Mouse (Mus musculus): ENCODE measurements at regions not wholly inside any gene's neighbourhood (a gene's known extent, or its start where the extent isn't known, plus 50 kb on each side); places are given as distances from the start of the nearest gene placed in this dataset.

DNA sequence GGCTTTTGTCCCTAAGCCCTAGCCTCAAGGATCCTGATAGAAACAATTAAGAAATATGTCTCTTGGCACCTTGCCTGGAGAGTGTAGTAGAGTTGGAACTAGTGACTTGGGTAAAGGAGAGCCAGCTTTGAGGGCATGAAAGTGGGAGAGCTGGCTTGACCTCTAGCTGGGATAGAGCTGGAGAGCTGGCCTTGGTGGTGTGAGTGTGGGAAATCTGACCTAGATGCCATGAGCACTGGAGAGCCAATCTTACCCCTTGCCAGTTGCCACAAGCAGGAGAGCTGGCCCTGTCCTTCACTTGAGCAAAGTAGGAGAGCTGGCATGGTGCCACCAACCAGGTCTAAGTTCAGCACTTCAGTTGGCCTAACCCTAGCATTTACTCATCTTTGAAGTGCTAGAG lies 995.7 kb downstream of the Gsdmc2 start:
- TF ChIP-seq CTCF (IDR thresholded peaks at IDR 0.05 in 2 of 3, conservative IDR thresholded peaks at IDR 0.05 in 1 of 3; ENCODE audit: control insufficient read depth in 1 of 3, insufficient read depth in 1 of 3, low read depth in 2 of 3, low read length in 3 of 3, poor library complexity in 1 of 3, severe bottlenecking in 1 of 3) = no peak
- no peak for TF ChIP-seq POLR2A (IDR thresholded peaks at IDR 0.05; ENCODE audit: control insufficient read depth in 1 of 2, insufficient read depth in 1 of 2, low read depth in 1 of 2, low read length in 2 of 2, poor library complexity in 1 of 2)
